Mouse (Mus musculus): ENCODE data around the gene Sf3a1. TPM values are rescaled to one million over a fixed set of nuclear protein-coding genes. Genes with fewer than 3 reads are reported as not detected.

Gene Sf3a1
- polyA plus RNA-seq, 1 experiment from 2014 or later: 52.3 TPM

GRCm38 (mm10) chr11:4143281-4144062, 16.7 kb upstream of the Sf3a1 start:
- no peak overlapping the region for H3K27ac ChIP-seq (replicated peaks)
- peaks cover 72% of the 10 kb centered on the region for H3K36me3 ChIP-seq
- 89% methylated on average over 21 of the region's 21 CpGs for WGBS

GRCm38 (mm10) chr11:4146381-4146780, 13.8 kb upstream of the Sf3a1 start:
- Histone ChIP-seq H3K27me3 (no peaks in the 10 kb centered on the region), H3K36me3 (peaks cover 44% of the 10 kb centered on the region), H3K9ac (no peak overlapping the region), H3K4me2 (no peak overlapping the region), H3K27ac (replicated peaks) (no peak overlapping the region), H3K4me1 (replicated peaks) (no peaks in the 10 kb centered on the region), H3K9me3 (no peaks in the 10 kb centered on the region), H3K4me3 (no peak overlapping the region)
- WGBS: 77% methylated on average over 6 of the region's 6 CpGs
- no peak for ATAC-seq (ENCODE audit: low read depth)

More at GRCm38 (mm10) chr11:4143281-4144062, 16.7 kb upstream of the Sf3a1 start:
- no peaks in the 10 kb centered on the region for H3K9me3 ChIP-seq
- peaks cover 3% of the 10 kb centered on the region; the same call in 1 of the 2 replicates for H3K4me1 ChIP-seq (replicated peaks)
- H3K4me3 ChIP-seq: no peak overlapping the region
- no peaks in the 10 kb centered on the region for H3K27me3 ChIP-seq
- no peak overlapping the region for H3K9ac ChIP-seq
- ATAC-seq (ENCODE audit: low read depth): no peak
- no peak overlapping the region for H3K4me2 ChIP-seq

- 90% methylated on average over 10 of the region's 10 CpGs for WGBS
- no peaks in the 10 kb centered on the region for H3K9me3 ChIP-seq
- no peak overlapping the region for H3K9ac ChIP-seq
- ATAC-seq (ENCODE audit: low read depth): no peak
- H3K4me3 ChIP-seq: no peak overlapping the region
- H3K4me1 ChIP-seq (replicated peaks): no peaks in the 10 kb centered on the region
- H3K27me3 ChIP-seq: no peaks in the 10 kb centered on the region
- H3K36me3 ChIP-seq: peaks cover 37% of the 10 kb centered on the region
- no peak overlapping the region for H3K27ac ChIP-seq (replicated peaks)
- no peak overlapping the region for H3K4me2 ChIP-seq
Measured at GRCm38 (mm10) chr11:4147098-4147497, 13.1 kb upstream of the Sf3a1 start.

GRCm38 (mm10) chr11:4148120-4148519, 12.0 kb upstream of the Sf3a1 start:
- H3K27me3 ChIP-seq: no peaks in the 10 kb centered on the region
- no peak overlapping the region for H3K27ac ChIP-seq (replicated peaks)
- WGBS: 88% methylated on average over 5 of the region's 5 CpGs
- no peak for ATAC-seq (ENCODE audit: low read depth)
- no peak overlapping the region for H3K4me2 ChIP-seq
- H3K9ac ChIP-seq: no peak overlapping the region
- no peaks in the 10 kb centered on the region for H3K9me3 ChIP-seq
- no peak overlapping the region for H3K4me3 ChIP-seq
- no peaks in the 10 kb centered on the region for H3K4me1 ChIP-seq (replicated peaks)
- peaks cover 26% of the 10 kb centered on the region for H3K36me3 ChIP-seq

GRCm38 (mm10) chr11:4148536-4149156, 11.5 kb upstream of the Sf3a1 start:
- peaks cover 21% of the 10 kb centered on the region for H3K36me3 ChIP-seq
- 92% methylated on average over 9 of the region's 9 CpGs for WGBS
- H3K9ac ChIP-seq: no peak overlapping the region
- ATAC-seq (ENCODE audit: low read depth): no peak
- no peaks in the 10 kb centered on the region for H3K4me1 ChIP-seq (replicated peaks)
- no peak overlapping the region for H3K4me2 ChIP-seq
- no peak overlapping the region for H3K27ac ChIP-seq (replicated peaks)
- no peaks in the 10 kb centered on the region for H3K9me3 ChIP-seq
- no peak overlapping the region for H3K4me3 ChIP-seq
- H3K27me3 ChIP-seq: no peaks in the 10 kb centered on the region

- Histone ChIP-seq H3K4me3 (no peak overlapping the region), H3K27ac (replicated peaks) (no peak overlapping the region), H3K4me2 (no peak overlapping the region), H3K9me3 (no peaks in the 10 kb centered on the region), H3K9ac (no peak overlapping the region), H3K27me3 (no peaks in the 10 kb centered on the region), H3K36me3 (peaks cover 12% of the 10 kb centered on the region; the same call in 1 of the 2 replicates), H3K4me1 (replicated peaks) (no peaks in the 10 kb centered on the region)
- WGBS: 89% methylated on average over 6 of the region's 6 CpGs
- ATAC-seq (ENCODE audit: low read depth): no peak
Measured at GRCm38 (mm10) chr11:4149886-4150285, 10.3 kb upstream of the Sf3a1 start.

- no peak for ATAC-seq (ENCODE audit: low read depth)
- no peak overlapping the region for H3K9ac ChIP-seq
- WGBS: 95% methylated on average over 7 of the region's 7 CpGs
- H3K27ac ChIP-seq (replicated peaks): no peak overlapping the region
- H3K4me1 ChIP-seq (replicated peaks): 0 out of 2 replicates have a peak, but pooled peaks cover 5% of the 10 kb centered on the region
- H3K9me3 ChIP-seq: no peaks in the 10 kb centered on the region
- no peaks in the 10 kb centered on the region for H3K27me3 ChIP-seq
- H3K4me2 ChIP-seq: no peak overlapping the region
- peaks cover 4% of the 10 kb centered on the region; the same call in 1 of the 2 replicates for H3K36me3 ChIP-seq
- H3K4me3 ChIP-seq: no peak overlapping the region
Measured at GRCm38 (mm10) chr11:4153694-4154093, 6.5 kb upstream of the Sf3a1 start.

- Histone ChIP-seq H3K9me3 (no peaks in the 10 kb centered on the region), H3K4me3 (no peak overlapping the region), H3K27ac (replicated peaks) (no peak overlapping the region), H3K27me3 (no peaks in the 10 kb centered on the region), H3K9ac (no peak overlapping the region), H3K36me3 (peaks cover 4% of the 10 kb centered on the region; the same call in 1 of the 2 replicates), H3K4me1 (replicated peaks) (peaks cover 16% of the 10 kb centered on the region), H3K4me2 (no peak overlapping the region)
- no peak for ATAC-seq (ENCODE audit: low read depth)
- WGBS: 73% methylated on average over 5 of the region's 5 CpGs
Measured at GRCm38 (mm10) chr11:4155641-4156040, 4.5 kb upstream of the Sf3a1 start.

- Histone ChIP-seq H3K9me3 (no peaks in the 10 kb centered on the region), H3K4me3 (no peak overlapping the region), H3K27me3 (no peaks in the 10 kb centered on the region), H3K36me3 (peaks cover 29% of the 10 kb centered on the region), H3K4me2 (no peak overlapping the region), H3K4me1 (replicated peaks) (peaks cover 44% of the 10 kb centered on the region), H3K27ac (replicated peaks) (no peak overlapping the region), H3K9ac (no peak overlapping the region)
- WGBS: 94% methylated on average over 3 of the region's 3 CpGs
- no peak for ATAC-seq (ENCODE audit: low read depth)
Measured at GRCm38 (mm10) chr11:4158676-4159075, 1.5 kb upstream of the Sf3a1 start.

GRCm38 (mm10) chr11:4160758-4161480, 769 bp downstream of the Sf3a1 start:
- Histone ChIP-seq H3K36me3 (peaks cover 46% of the 10 kb centered on the region), H3K9ac (peak overlapping the region; percentile 88), H3K27ac (replicated peaks) (peak overlapping the region; percentile 94), H3K9me3 (no peaks in the 10 kb centered on the region), H3K4me2 (peak overlapping the region; percentile 99), H3K27me3 (no peaks in the 10 kb centered on the region), H3K4me3 (peak overlapping the region; percentile 92), H3K4me1 (replicated peaks) (peaks cover 58% of the 10 kb centered on the region)
- 0 out of 2 replicates have a peak, but pooled peaks have one; percentile 15 for ATAC-seq (ENCODE audit: low read depth)
- WGBS: 8% methylated on average over 15 of the region's 15 CpGs

- H3K36me3 ChIP-seq: peaks cover 84% of the 10 kb centered on the region
- no peak overlapping the region for H3K9ac ChIP-seq
- peaks cover 46% of the 10 kb centered on the region for H3K4me1 ChIP-seq (replicated peaks)
- no peak overlapping the region for H3K4me3 ChIP-seq
- ATAC-seq (ENCODE audit: low read depth): no peak
- H3K4me2 ChIP-seq: no peak overlapping the region
- H3K27ac ChIP-seq (replicated peaks): no peak overlapping the region
- WGBS: 92% methylated on average over 2 of the region's 2 CpGs
- no peaks in the 10 kb centered on the region for H3K9me3 ChIP-seq
- no peaks in the 10 kb centered on the region for H3K27me3 ChIP-seq
Measured at GRCm38 (mm10) chr11:4164701-4165100, 4.6 kb downstream of the Sf3a1 start.

GRCm38 (mm10) chr11:4166467-4167090, 6.4 kb downstream of the Sf3a1 start:
- H3K9ac ChIP-seq: no peak overlapping the region
- H3K27ac ChIP-seq (replicated peaks): no peak overlapping the region
- 92% methylated on average over 7 of the region's 7 CpGs for WGBS
- no peak overlapping the region for H3K4me2 ChIP-seq
- H3K9me3 ChIP-seq: no peaks in the 10 kb centered on the region
- H3K27me3 ChIP-seq: no peaks in the 10 kb centered on the region
- peaks cover 35% of the 10 kb centered on the region for H3K4me1 ChIP-seq (replicated peaks)
- H3K4me3 ChIP-seq: no peak overlapping the region
- no peak for ATAC-seq (ENCODE audit: low read depth)
- peaks cover 98% of the 10 kb centered on the region for H3K36me3 ChIP-seq

Measured in neural tube, embryonic 13.5 days (tissue).